Mouse (Mus musculus) heart, embryonic 14.5 days (tissue): ENCODE measurements around the gene Dram2. TPM values are rescaled to one million over a fixed set of nuclear protein-coding genes. Genes with fewer than 3 reads are reported as not detected.
"Not testable (repeated sequence)": the region's sequence is repeated elsewhere in the genome, so short reads cannot be mapped to it uniquely, and the experiment has no call there.

Source experiments
- ATAC-seq: fragments of 200-750 bp; cut with Nextera tagmentation; 2 replicates; pipeline ENCODE4 v1.8.0; 2017; ENCODE audit warnings: low read depth, moderate TSS enrichment; ENCODE audit not compliant: insufficient number of reproducible peaks, insufficient read depth, low FRiP score
- H3K27ac ChIP-seq, 2 experiments: fragments of 200-500 bp in 1 of 2; fragments of 300-500 bp in 1 of 2; sonication (generic) in 1 of 2; replicated peaks in 1 of 2; 2 replicates each; pipeline ENCODE4 v1.5.1; 2012 to 2014; ENCODE audit warnings: low read depth in 2 of 2, low read length in 2 of 2, control low read depth in 1 of 2, mild to moderate bottlenecking in 1 of 2, mixed read lengths in 1 of 2; ENCODE audit not compliant: control insufficient read depth in 1 of 2, insufficient read depth in 1 of 2
- H3K27me3 ChIP-seq: fragments of 300-500 bp; sonication (generic); 2 replicates; pipeline ENCODE4 v1.6.1; 2014; ENCODE audit warnings: mild to moderate bottlenecking, low read length, control low read depth; ENCODE audit not compliant: control insufficient read depth, insufficient read depth
- H3K36me3 ChIP-seq: fragments of 300-500 bp; sonication (generic); 2 replicates; pipeline ENCODE4 v1.6.1; 2014; ENCODE audit warnings: mild to moderate bottlenecking, control low read depth, low read length, mixed read lengths; ENCODE audit not compliant: control insufficient read depth, insufficient read depth
- H3K4me1 ChIP-seq, 2 experiments: fragments of 200-500 bp in 1 of 2; fragments of 300-500 bp in 1 of 2; sonication (generic) in 1 of 2; 2 replicates each; pipeline ENCODE4 v1.6.1; 2012 to 2014; ENCODE audit warnings: low read length in 2 of 2, control low read depth in 1 of 2, mixed read lengths in 1 of 2; ENCODE audit not compliant: control insufficient read depth in 2 of 2, insufficient read depth in 2 of 2
- H3K4me2 ChIP-seq: fragments of 300-500 bp; sonication (generic); 2 replicates; pipeline ENCODE4 v1.6.1; 2014; ENCODE audit warnings: mild to moderate bottlenecking, low read length
- H3K4me3 ChIP-seq, 2 experiments: fragments of 200-500 bp in 1 of 2; fragments of 300-500 bp in 1 of 2; sonication (generic) in 1 of 2; 2 replicates each; pipeline ENCODE4 v1.5.1; 2012 to 2014; ENCODE audit warnings: low read length in 2 of 2, mild to moderate bottlenecking in 2 of 2, control low read depth in 1 of 2, low read depth in 1 of 2, moderate library complexity in 1 of 2; ENCODE audit not compliant: control insufficient read depth in 1 of 2, insufficient read depth in 1 of 2
- H3K9ac ChIP-seq: fragments of 300-500 bp; sonication (generic); 2 replicates; pipeline ENCODE4 v1.6.1; 2014; ENCODE audit warnings: mild to moderate bottlenecking, low read length
- H3K9me3 ChIP-seq: fragments of 300-500 bp; sonication (generic); 2 replicates; pipeline ENCODE4 v1.6.1; 2016; ENCODE audit warnings: low read length, control low read depth; ENCODE audit not compliant: control insufficient read depth
- WGBS: fragments of 180-500 bp; shearing (Covaris S2); extraction: QIAGEN DNeasy Blood & Tissue Kit; methylation state at CpG from one replicate; pipeline ENCODE4 v1.1.7; 2014; 5-methylcytosine and 5-hydroxymethylcytosine counted together
- polyA plus RNA-seq: library from polyadenylated mRNA; unstranded; fragments of >200 nt; fragmentation: Nextera tagmentation; extraction: Ambion mirVana; gene quantifications from 2 replicates; pipeline ENCODE4 v1.2.1, GENCODE M21; 2014

Dram2 gene
- polyA plus RNA-seq, 1 experiment from 2014 or later, result 75.9 TPM

DNA sequence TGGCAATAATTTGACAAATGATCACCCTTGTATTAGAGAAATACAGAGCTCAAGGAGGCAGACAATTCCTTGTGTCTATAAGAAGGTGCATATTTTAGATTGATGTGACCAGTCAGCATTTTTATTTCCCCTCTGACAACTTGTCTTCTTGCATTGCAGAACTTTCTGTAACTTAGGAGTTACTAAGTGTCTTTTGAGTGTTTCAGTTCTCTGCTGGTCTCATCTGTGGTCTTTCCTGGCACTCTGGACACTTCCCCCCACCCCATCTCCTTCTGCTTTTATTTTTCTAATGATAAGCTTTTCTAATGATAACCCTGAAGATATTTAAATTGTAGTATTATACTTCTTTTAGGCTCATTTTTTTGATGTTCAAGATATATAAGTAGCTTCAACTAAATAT, 10.7 kb downstream of the Dram2 start:
- no peak overlapping the region for H3K9ac ChIP-seq
- peaks cover 56% of the 10 kb centered on the region for H3K36me3 ChIP-seq
- no peak for ATAC-seq
- H3K4me1 ChIP-seq, result no peaks in the 10 kb centered on the region
- H3K27ac ChIP-seq, result no peak overlapping the region
- no peak overlapping the region for H3K4me3 ChIP-seq
- no peaks in the 10 kb centered on the region for H3K9me3 ChIP-seq
- H3K4me2 ChIP-seq, result no peak overlapping the region
- H3K27me3 ChIP-seq, result no peaks in the 10 kb centered on the region

DNA sequence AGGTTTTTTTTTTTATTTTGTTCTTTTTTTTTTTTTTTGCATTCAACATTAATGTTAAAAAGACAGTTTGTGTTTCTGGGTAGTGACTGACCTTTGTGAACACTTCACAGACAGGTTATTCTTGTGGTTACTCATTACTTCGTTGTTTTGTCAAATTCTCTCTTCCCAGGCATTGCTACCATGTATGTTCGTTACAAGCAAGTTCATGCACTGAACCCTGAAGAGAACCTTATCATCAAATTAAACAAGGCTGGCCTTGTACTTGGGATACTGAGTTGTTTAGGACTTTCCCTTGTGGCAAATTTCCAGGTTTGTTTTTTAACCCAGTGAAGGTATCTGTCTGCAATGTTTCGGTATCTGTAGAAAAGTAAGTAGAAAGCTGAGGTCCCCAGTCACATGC, 18.3 kb downstream of the Dram2 start:
- no peaks in the 10 kb centered on the region for H3K4me1 ChIP-seq
- H3K36me3 ChIP-seq, result peaks cover 37% of the 10 kb centered on the region
- no peak overlapping the region for H3K9ac ChIP-seq
- H3K4me3 ChIP-seq, result no peak overlapping the region
- 81% methylated on average over 3 of the region's 3 CpGs for WGBS
- no peak for ATAC-seq
- H3K27ac ChIP-seq, result no peak overlapping the region
- no peaks in the 10 kb centered on the region for H3K9me3 ChIP-seq
- H3K27me3 ChIP-seq, result no peaks in the 10 kb centered on the region
- H3K4me2 ChIP-seq, result no peak overlapping the region

DNA sequence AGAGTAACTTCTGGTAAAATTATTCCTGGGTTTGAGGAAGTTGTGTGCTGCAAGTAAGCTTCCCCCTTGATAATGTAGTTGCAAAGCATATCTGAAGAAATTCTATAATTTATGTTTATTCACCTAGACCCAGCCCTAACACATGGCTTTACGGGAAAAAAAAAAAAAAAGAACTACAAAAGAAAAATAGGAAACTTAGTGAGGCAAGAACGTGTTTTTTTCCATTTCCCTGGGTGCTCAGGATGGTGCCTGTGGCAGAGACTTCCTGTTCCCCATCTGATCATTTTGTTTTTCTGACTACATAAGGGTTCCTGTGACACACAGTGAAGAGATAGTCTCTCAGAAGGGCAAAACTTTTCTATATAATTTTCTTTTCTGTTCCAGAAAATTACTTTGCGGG, 25.6 kb downstream of the Dram2 start:
- no peak overlapping the region for H3K27ac ChIP-seq
- no peak overlapping the region for H3K4me2 ChIP-seq
- no peak overlapping the region for H3K9ac ChIP-seq
- H3K4me1 ChIP-seq, result no peaks in the 10 kb centered on the region
- H3K4me3 ChIP-seq, result no peak overlapping the region
- no peaks in the 10 kb centered on the region for H3K9me3 ChIP-seq
- H3K36me3 ChIP-seq, result peaks cover 46% of the 10 kb centered on the region
- WGBS, result 78% methylated on average over 3 of the region's 3 CpGs
- no peak for ATAC-seq
- H3K27me3 ChIP-seq, result no peaks in the 10 kb centered on the region

DNA sequence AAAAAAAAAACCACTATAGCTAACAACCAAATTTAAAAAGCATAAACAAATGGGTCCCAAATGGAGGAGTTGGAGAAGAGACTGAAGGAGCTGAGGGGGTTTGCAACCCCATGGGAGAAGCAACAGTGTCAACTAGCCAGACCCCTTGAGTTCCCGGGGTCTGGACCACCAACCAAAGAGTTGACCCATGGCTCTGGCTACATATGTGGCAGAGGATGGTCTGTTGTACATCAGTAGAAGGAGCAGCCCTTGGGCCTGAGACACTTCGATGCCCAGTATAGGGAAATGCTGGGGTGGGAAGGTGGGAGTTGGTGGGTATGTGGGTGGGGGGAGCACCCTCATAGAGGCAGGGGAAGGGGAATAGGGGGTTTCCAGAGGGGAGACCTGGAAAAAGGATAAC, 31.7 kb downstream of the Dram2 start:
- 96% methylated on average over 2 of the region's 2 CpGs for WGBS
- no peak for ATAC-seq

DNA sequence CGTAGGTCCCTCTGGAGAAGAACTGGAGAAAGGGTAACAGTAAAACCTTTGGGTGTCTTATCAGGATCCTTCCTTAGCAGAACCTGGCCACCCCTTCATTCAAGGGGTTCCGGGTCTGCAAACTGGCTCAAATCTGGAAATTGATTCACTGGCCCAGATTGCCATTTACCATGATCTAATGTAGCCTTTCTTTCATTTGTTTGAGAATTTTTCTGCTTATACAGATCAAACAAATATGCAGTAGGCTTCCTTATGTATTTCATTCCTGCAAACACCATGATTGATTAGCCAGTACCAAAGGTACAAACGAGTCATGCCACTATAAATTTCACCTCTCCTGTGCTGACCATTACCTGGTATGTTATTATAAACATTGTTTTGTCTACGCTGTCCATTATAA, 46.0 kb downstream of the Dram2 start:
- not testable (repeated sequence) for H3K27ac ChIP-seq, H3K9ac ChIP-seq, H3K4me2 ChIP-seq, H3K4me1 ChIP-seq, H3K4me3 ChIP-seq, H3K9me3 ChIP-seq, H3K27me3 ChIP-seq, ATAC-seq, H3K36me3 ChIP-seq
- 70% methylated on average over 4 of the region's 4 CpGs for whole genome bisulfite sequencing

More for the DNA sequence above, 31.7 kb downstream of the Dram2 start:
- Histone ChIP-seq H3K9ac (no peak overlapping the region), H3K9me3 (no peaks in the 10 kb centered on the region), H3K4me2 (no peak overlapping the region), H3K27me3 (no peaks in the 10 kb centered on the region), H3K4me3 (no peak overlapping the region), H3K27ac (no peak overlapping the region), H3K36me3 (peaks cover 4% of the 10 kb centered on the region; the same call in 1 of the 2 replicates), H3K4me1 (no peaks in the 10 kb centered on the region)

DNA sequence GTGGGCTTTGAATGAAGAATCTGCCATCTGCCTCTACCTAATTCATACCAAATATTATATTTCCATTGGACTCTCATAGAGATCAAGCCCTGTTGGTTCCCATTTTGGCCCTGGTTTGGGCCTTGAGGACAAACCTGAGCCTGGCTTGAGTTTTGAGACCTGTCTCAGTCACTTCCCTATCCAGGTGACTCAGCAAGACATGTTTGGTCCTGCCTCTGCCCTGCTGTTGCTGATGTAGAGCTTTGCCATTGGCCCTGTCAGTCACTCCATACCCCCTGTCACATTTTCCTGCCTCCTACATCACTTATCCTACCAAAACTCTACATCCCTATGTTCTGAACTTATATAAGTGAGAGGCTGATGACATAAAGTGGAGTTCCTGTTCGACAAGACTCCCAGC, 70.5 kb downstream of the Dram2 start:
- H3K9me3 ChIP-seq, result 0 out of 2 replicates have a peak, but pooled peaks cover 4% of the 10 kb centered on the region
- 61% methylated on average over 1 of the region's 1 CpGs for WGBS
- no peaks in the 10 kb centered on the region for H3K36me3 ChIP-seq
- no peak for ATAC-seq
- H3K9ac ChIP-seq, result no peak overlapping the region
- H3K4me2 ChIP-seq, result no peak overlapping the region
- H3K4me1 ChIP-seq, result no peaks in the 10 kb centered on the region
- no peak overlapping the region for H3K27ac ChIP-seq
- no peak overlapping the region for H3K4me3 ChIP-seq
- no peaks in the 10 kb centered on the region for H3K27me3 ChIP-seq

Other genes with a start within 250 kb of the Dram2 start
- not detected in 2 replicates for gene Chil6, start 141.6 kb upstream of the Dram2 start, polyA plus RNA-seq
- 1.7 and 2.5 TPM in 2 replicates for gene Dennd2d, start 65.4 kb upstream of the Dram2 start, polyA plus RNA-seq
- 31.6 and 37.0 TPM in 2 replicates for gene Cept1, start within 50 bp of the Dram2 start, polyA plus RNA-seq
- 13.2 and 13.7 TPM in 2 replicates for gene Lrif1, start 137.2 kb downstream of the Dram2 start, polyA plus RNA-seq
- 4.3 and 7.1 TPM in 2 replicates for gene Cd53, start 242.4 kb downstream of the Dram2 start, polyA plus RNA-seq